Mouse (Mus musculus) heart, postnatal 36 days (tissue): ENCODE results near the gene Srpk1. TPM values are rescaled to one million over a fixed set of nuclear protein-coding genes. Genes with fewer than 3 reads are reported as not detected.

ENCODE experiments used
- DNase-seq, 2 experiments: peaks; one replicate each; pipeline ENCODE4 v3.0.0; 2021 to 2022
- intact Hi-C: fragments of 180-260 bp; cut with DNase I; formaldehyde crosslinking; loops from one replicate; pipeline ENCODE4 v1.15.1; 2025
- total RNA-seq, 2 experiments: library from RNA; stranded (reverse); gene quantifications; 2 replicates each; pipeline ENCODE4 v1.2.3; 2021

Srpk1 gene
- total RNA-seq = 10 to 100 TPM; 32.1 to 35.5 TPM

DNA sequence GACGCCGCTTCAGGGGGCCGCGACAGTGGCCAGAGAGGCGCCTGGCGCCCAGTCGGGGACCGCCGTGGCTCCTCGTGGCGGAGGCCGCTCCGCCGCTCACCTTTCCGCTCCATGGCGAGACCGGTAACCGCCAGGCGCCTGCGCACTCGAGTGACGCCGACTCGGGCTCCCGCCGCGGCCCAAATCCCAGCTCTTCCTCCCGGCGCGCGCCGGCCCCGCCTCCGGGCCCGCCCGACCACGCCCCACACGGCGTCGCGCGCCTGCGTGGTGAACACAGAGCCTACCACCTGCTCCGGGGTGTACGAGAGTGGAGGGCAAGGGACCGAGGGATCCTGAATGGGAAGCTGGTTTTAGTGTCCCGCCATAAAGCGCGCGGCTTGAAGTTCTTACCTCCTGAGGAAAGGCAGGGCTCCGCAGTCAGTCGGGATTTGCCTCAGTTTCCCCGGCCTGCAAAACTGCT is at the start of gene Srpk1:
TSS of gene Srpk1 (minus strand) at position 410 of the 460 bp plus-strand sequence.
- DNase-seq = peak; percentile 90 to 92
- intact Hi-C loops = no loop called here

DNA sequence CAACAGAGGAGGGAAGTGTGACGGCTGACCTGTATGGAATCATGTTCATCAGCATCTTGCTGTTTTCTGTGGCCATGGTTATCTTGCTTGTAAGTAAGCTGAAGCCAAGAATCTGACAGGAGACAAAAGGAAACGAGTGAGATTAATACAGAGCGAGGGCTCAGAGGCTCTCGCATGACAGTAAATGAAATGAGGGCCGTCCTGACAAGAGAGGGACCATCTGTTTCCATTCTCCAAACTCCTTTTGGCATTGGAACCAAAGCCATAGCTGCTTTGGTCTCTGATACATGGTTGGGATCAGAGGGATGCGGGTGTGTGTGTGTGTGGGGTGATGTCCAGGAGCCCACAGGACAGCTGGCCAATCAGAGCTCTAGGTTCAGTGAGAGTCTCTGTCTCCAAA is 37.1 kb upstream of the Srpk1 start:
- intact Hi-C loops = no loop called here
- DNase-seq = no peak

DNA sequence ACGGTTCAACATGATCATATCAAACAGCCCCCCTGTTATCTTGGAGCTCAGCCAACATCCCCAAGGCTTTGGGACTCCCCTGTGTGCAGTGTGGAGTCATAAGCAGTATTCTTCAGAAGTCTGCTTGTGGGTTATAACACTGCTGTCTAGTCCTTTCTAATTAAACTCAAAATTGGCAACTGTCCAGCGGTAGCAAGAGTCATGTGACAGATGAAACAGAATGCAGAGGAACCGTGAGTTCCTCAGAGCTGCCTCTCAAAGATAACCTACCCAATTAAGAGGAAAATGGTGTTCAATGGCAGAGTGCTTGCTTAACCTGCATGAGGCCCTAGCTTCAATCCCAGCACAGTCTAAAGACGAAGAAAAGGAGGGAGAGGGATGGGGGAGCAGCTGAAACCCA is 35.4 kb upstream of the Srpk1 start:
- no peak for DNase-seq
- intact Hi-C loops = no loop called here

DNA sequence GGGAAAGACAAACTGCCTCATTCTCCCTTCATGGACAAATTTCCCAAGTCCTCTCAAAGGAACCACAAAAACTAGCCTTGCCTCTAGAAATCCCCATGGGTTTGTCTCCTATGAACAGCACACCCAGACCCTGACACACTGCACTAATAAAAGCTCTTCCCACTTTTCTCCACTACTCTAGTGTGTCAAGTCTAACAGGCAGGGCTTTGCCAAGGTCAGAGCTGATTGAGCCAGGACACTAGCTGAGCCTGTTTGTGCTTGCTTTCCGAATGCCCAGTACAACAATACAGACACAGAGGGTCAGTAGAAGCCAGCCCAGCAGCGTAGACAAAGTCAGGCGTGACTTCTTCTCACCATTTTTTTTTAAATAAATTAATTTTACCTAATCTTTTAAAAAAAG is 27.8 kb upstream of the Srpk1 start:
- no peak for DNase-seq
- intact Hi-C loops = no loop called here

DNA sequence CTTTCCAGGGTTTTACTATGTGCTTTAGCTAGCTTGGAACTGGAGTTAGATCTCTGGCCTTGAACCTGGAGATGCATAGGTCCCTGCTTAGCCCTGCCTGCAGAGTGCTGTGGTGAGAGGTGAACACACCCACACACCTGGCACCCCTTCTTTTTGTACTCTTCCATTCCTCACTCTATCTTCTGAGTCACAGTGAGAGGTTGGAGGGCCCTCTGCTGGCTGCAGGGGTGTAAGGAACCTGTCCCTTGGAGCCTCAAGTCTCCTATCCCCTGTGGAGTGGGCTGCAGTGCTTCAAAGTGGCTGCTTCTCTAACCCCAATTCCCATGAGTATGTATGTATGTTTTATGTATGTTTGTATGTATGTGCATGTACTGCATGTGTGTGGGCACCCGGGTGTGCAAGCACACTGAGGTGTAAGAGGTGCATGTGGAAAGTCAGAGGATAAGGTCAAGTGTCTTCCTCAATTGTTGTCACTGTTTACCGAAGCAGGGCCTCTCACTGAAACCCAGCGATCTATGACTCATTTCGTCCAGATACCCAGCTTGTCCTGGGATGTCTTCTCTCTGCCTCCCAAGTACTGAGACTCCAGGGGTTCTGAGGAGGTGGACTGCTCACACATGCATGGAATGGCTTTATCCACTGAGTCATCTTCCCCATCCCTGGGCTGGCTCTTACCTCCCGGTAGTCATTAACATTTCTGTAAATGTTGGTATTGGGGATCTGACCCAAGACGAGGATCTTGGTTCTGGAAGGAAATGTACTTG is 26.3 kb upstream of the Srpk1 start:
- DNase-seq = peak in 1 of 2 experiments; percentile 7

DNA sequence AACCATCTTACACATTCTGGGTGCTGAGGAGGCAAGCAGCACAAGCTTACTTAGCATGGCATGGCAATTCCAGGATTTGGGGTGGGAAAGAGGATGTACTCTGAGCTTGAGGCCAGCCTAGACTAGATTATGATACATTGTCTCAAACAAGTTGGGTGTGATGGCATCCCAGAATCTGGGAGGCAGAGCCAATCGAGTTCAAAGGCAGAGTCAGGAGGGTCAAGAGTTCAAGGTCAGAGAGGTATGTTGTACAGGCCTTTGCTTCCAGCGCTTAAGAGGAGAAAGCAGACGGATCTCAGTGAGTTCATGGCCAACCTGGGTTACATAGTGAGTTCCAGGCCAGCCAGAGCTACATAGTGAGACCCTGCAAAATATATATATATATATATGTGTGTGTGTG is 23.7 kb upstream of the Srpk1 start:
- intact Hi-C loops = loop anchor here (5.0 kb wide), 1 partner anchor 99 kb away; the partner anchor contains the start of gene Clpsl2
- no peak for DNase-seq

More for the DNA sequence above, 26.3 kb upstream of the Srpk1 start:
- intact Hi-C loops = loop anchor here (1.0 to 5.0 kb wide), 2 partner anchors 55 to 101 kb away; partner anchors contain the start of gene Clpsl2

DNA sequence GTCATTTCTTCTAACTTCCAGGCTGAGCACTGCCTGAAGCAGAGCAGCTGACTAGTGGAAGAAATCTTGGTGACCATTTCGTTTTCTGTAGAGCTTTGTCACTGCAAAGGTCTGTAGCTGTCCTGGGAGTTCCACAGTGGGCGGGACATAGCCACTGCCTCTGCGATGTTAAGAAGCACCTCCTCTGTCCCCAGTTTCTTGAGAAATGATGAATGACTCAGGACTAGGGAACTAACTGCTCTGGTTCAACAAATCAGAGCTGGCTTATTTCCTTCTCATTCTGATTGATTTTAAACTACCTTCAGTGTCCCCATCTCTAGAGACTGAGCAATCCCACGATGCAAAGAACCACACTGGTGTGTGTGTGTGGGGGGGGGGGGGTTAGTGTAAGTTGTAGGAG is 21.6 kb upstream of the Srpk1 start:
- intact Hi-C loops = no loop called here

DNA sequence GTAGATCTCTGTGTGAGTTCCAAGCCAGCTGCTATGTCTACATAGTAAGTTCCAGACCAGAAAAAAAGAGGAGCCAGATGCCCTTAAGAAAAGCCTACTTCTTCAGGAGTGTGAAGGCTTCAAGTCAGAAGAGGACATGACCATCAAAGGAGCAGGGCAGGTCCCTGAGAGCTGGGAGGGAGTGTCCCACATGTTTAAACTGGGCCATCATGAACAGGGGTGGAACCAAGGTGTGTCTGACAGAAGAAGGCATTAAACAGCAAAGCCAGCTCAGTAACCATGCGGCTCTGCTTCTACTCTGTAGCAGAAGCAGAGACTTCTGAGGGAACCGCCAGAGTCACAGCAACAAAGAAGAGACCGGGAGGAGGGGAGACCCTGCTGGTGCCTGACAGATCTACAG is 21.2 kb upstream of the Srpk1 start:
- intact Hi-C loops = no loop called here
- DNase-seq = no peak

More for the DNA sequence above, 21.6 kb upstream of the Srpk1 start:
- no peak for DNase-seq

DNA sequence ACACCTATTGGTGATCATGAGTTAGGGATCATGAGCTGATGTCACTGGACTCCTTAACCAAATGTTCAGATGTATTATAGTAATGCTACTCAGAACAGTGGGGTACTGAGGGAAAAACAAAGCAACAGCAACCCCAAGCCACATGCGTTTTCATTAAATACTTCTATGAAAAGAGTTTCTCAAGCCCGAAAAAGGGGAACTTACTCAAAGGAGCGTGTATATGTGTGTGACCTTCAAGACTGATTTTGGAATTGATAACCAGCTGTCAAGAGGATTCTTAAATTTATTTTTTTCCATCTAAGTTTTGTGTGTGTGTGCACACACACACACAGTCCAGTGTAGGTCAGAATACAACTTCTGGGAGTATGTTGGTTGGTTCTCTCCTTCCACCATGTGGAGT is 17.6 kb upstream of the Srpk1 start:
- intact Hi-C loops = no loop called here
- DNase-seq = no peak

DNA sequence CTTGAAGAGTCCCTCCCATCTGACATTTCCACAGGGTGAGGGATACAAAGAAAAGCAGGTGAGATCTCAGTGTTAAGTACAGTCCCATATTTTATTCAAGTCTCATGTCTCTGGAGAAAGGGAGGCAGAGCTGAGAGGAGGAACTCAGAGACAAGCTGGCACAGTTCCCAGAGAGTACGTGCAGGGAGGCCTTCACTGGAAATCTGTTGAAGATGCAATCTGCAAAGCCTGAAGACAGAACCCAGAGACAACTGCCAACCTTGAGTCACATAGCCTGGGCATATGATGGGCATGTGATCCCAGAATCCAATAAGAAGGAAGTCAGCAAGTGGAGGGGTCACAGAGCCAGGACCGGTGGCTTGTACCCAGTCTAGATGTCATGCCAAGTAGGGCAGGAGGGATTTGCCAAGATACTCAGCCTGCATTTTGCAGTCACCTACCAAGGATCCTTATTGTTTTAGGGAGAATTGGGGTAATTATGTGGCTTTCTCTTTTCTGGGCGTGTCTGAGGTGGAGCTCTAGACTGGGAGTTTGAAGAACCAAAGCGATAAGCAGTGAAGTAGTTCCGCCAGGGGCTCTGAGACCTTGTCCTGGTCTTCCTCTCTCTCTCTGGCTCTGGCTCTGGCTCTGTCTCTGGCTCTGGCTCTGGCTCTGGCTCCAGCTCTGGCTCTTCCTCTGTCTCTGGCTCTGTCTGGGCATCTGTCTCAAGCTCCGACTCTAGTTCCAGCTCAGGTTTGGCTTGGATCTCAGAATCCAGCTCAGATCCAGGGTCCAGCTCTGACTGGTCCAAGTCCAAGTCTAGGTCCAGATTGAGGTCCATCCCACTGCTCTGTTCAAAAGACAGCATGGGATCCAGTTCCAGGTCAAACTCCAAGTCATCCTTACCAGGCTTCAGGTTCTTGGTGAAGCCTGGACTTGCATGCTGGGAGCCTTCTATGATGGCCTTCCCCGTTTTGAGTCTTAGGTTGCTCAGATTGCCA is 15.5 kb upstream of the Srpk1 start:
- DNase-seq = no peak
- intact Hi-C loops = no loop called here

DNA sequence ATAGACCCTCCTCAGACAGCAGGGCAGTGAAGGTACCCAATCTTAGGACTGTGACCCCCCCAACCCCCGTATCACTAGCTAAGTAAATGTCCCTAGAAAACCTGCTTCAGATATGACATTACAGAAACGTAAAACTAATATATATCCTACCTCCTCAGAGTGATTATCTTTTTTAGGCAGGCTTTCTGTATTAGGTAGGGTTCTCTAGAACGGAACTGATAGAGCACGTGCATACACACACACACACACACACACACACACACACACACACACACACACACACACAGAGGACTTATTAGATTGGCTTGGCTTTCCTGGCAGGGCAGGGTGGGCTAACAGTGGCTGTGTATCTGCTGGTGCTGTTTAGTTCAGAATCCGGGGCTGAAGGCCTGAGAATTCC is 13.3 kb upstream of the Srpk1 start:
- DNase-seq = no peak
- intact Hi-C loops = no loop called here

DNA sequence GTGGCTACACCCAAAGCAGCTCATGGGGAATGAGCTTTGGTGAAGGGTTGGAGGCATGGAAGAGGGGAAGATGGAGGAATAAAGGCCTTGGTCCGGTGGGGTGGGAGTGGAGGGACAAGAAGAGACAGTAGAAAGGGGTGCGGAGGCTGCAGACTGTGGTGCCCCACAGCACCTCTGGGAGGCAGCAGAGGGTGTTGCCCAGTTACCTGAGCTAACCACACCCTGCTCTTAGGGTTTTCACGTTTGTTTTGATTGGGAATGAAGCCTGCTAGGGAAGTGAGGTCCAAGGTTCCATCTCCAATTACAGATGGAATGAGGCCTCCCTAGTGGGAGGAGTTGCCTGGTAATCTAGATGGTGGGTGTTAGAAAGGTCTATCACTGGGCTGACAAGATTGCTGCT is 6.6 kb upstream of the Srpk1 start:
- intact Hi-C loops = no loop called here
- DNase-seq = no peak

DNA sequence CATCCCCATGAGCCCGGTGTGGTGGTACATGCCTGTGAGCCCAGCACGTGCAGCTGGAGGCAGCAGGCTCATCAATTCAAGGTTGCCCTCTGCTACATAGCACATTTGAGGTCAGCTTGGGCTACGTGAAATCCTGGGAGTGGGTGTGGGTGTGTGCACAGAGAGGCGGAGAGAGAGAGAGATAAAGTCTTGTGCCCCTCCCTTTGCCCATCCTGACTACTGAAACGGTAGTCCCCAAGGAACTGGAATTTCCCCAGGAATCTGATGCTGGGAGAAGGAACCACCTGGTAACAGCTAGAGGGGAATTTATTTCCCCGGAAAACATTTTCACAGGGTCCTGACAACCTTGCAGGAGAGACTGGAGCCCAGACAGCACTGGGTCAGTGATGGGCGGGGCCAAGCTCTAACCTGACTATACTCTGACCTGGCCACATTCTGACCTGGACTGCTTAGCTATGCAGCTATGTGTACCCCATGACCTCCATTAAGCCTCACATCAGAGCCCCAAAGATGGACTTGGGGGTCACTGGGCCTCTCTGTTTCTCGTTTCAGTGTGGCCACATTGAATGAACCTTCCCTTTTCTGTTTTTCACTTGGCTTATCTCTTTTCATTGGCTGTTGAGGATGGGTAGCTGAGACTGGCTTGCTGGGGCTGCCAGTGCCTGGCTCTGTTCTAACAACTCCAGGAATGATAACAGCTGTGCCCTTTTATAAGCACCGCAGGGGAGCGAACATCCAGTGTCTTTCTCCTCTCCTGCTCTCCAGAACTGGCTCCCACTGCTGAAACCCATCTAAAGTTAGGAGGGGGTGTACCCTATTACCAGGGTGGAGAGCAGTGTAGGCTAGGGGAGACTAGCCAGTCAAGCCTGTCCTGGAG is 6.0 kb upstream of the Srpk1 start:
- DNase-seq = no peak
- intact Hi-C loops = no loop called here

DNA sequence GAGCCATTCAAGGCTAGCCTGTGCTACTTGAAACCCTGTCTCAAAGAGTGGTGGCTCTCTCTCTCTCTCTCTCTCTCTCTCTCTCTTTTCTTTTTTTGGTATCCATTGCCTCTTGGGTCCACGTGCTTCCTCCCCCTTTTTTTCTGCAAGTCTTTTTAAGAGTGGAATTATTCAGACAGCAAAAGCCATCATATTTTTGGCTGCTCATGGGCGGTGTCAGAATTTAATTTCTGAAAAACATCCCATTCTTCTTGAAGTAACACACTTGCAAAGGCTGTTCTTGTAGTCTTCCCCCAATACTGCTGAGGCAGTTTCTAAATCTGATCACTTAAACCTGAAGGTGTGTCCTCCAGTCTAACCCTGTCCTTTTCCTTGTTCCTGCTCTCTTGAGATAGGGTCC is 4.4 kb upstream of the Srpk1 start:
- DNase-seq = no peak
- intact Hi-C loops = no loop called here

DNA sequence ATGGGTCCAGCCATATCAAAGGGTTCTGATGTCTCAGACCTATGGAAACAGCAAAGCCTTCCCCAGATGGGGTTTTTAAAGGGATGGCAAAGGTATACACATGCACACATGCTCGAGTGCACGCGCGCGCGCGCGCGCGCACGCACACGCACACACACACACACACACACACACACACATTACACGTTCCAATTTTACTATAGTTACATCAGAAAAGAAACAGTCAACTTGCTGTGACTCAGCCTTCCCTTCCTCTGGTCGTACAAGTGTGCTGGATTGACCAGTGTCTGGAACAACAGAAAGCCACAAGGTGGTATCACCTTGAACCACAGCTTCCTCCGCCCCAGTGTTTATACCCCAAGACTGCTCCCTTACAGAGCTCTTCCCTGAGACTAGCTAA is 2.8 kb upstream of the Srpk1 start:
- no peak for DNase-seq
- intact Hi-C loops = no loop called here

DNA sequence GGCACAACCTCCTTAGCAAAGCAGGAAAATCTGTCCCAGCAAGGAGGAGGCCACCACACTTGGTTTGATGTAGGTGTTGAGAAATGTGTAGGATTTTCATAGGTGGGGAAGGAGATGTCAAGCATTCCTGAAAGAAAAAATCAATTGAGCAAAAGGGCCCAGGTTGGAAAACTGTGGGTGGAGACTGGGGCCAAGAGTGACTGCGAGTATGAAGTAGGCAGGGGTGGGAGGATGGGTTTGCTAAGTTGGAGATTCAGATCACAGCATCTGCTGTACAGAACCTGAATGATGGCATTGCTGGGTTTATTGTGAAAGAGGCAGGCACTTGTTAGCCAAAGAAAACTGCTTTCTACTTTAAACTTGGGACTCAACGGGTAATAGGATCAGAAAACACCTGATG is 2.3 kb upstream of the Srpk1 start:
- no peak for DNase-seq
- intact Hi-C loops = no loop called here

DNA sequence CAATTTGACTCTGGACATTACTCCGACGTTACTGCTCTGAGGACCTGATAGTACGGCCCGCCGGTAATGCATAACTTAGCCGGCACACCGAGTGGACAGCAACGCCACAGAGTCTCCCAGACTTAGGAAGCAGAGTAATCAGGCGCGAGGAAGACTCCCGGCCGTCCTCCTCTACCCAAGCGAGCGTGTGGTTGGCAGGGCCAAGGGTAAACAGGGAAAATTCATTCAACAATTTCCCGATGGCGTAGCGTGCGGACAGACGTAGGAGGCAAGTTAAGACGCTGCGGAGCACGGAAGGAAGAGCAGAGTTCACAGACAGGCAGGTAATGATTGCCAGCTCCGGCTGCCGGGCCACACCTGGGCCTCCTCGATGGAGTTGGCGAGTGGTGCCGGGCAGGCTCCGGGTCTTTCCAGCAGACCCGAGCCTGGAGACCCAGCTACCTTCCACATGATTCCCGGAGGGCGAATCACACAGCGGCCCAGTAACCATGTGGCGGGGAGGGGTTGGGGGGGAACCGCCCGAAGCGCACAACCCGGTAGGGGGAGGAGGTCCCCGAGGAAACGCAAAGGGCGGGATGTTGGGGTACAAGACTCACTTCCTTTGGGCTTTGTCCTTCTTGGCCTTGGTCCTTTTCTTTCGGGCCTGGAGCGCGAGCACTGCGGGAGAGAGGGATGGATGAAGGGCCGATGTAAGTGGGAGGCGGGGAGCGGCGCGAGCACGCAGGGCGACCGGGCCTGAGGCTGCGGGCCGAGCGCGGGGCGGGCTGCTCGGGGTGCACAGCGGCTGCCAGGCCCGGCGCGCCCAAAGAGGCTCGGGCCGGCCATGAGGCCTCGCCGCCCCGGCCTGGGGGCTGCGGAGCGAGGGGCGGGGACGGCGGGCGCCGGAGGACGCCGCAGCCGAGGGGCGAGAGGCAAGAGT is 869 bp downstream of the Srpk1 start:
- intact Hi-C loops = loop anchor here (2.0 kb wide), 1 partner anchor 29 kb away; no protein-coding TSS in a partner anchor
- DNase-seq = peak; percentile 35 to 52

DNA sequence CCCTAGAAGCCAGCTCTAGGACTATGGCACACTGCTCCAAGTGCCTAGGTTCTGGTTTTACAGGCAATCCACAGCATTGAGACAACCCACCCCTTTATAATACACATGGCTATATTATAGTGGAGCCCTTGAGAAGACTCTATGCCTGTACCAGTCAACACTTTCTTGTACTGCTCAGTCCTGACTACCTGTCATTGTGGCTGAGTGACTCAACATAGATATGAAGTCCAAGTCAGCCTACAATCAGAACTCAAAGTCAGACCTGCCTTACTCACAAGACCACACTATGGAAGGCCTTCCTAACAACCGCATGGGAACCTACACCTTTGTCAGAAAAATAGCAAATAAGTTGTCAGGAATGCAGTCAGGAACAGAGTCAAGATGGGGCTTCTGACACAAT is 3.7 kb downstream of the Srpk1 start:
- intact Hi-C loops = no loop called here
- DNase-seq = no peak

DNA sequence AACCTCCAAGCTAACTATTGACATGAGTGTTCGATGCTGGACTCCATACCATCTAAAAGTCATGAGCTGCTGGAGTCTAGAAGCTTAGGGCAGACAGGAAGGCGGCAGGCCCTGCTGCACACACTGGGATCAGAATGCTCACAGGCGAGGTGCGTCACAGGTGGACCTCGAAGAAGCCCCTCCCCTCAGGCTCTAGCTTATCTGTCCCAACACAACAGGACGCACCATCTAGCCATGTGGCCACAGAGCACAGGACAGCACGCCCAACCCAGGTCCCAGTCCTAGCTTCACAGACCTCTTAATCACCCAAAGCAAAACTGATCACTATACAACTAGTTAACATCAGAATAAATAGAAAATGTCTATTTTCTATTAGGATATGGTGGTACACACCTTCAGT is 4.4 kb downstream of the Srpk1 start:
- intact Hi-C loops = no loop called here
- no peak for DNase-seq
